Mouse (Mus musculus): ENCODE measurements around the gene Tspan8. TPM values are rescaled to one million over a fixed set of nuclear protein-coding genes. Genes with fewer than 3 reads are reported as not detected.

Gene Tspan8
- polyA plus RNA-seq, 1 experiment from 2014 or later: 1.5 TPM

DNA sequence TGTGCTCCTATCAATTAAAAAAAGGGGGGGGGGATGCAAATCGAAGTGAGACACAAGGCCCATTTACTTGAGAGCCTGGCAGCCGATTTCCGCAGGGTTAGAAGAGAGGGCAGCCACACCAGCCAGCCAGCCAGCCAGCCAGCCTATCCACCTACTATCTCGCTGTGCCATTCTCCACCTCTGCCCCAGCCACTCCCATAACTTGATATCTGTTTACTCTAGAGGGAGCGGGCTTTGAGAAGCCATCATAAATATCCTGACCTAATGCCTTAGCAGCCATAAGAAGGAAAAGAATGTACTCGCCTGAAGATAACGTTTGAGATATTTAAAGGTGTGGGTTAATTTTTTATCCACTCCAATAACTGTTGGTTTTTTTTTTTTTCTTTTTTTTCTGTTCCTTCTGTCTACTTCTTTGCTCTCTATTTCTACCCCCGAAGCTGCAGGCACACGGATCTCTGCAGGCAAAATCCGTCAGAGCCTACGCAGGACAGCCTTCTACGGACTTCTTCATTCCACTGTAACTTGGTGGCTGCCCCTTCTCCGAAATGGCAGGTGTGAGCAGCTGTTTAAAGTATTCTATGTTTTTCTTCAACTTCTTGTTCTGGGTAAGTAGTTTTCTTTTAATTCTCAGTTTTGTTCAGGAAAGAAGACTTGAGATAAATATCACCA is 558 bp downstream of the Tspan8 start:
- no peak overlapping the region for H3K4me3 ChIP-seq (ENCODE audit: low read depth, low read length)
- no peak overlapping the region for H3K27ac ChIP-seq (ENCODE audit: low read depth, low read length)
- no peaks in the 10 kb centered on the region for H3K36me3 ChIP-seq (ENCODE audit: control insufficient read depth, insufficient read depth, low read length)
- WGBS: 69% methylated on average over 13 of the region's 13 CpGs
- no peaks in the 10 kb centered on the region for H3K27me3 ChIP-seq (ENCODE audit: control insufficient read depth, insufficient read depth, low read length)
- DNase-seq (ENCODE audit: low spot score) (no peak), ATAC-seq (ENCODE audit: low FRiP score) (no peak)
- H3K4me1 ChIP-seq (replicated peaks; ENCODE audit: control insufficient read depth, insufficient read depth, low read length): no peaks in the 10 kb centered on the region
- no peaks in the 10 kb centered on the region for H3K9me3 ChIP-seq (ENCODE audit: control insufficient read depth, low read length)
- H3K9ac ChIP-seq (ENCODE audit: low read depth, low read length): no peak overlapping the region
- no peak overlapping the region for H3K4me2 ChIP-seq (replicated peaks; ENCODE audit: low read depth, low read length)

DNA sequence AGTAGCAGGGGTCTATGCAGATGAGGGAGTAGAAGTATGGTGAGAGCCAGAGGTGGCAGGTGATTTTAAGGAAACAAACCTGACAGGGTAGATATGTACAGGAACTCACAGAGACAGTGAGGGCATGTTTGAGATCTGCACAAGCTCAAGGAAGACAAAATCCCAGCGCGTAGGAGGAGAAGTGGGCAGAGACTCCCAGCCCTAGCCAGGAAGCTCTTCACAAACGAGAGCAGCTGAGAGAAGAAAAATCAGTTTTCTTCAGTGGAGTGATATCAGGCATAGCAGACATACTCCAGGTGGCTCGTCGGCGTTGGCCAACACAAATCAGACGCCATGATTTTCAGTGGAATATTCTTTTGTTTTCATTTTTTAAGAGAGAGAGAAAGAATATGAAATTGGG is 8.7 kb downstream of the Tspan8 start:
- Histone ChIP-seq H3K4me1 (replicated peaks; ENCODE audit: control insufficient read depth, insufficient read depth, low read length) (no peaks in the 10 kb centered on the region), H3K9me3 (ENCODE audit: control insufficient read depth, low read length) (no peaks in the 10 kb centered on the region), H3K27me3 (ENCODE audit: control insufficient read depth, insufficient read depth, low read length) (no peaks in the 10 kb centered on the region), H3K4me3 (ENCODE audit: low read depth, low read length) (no peak overlapping the region), H3K4me2 (replicated peaks; ENCODE audit: low read depth, low read length) (no peak overlapping the region), H3K9ac (ENCODE audit: low read depth, low read length) (no peak overlapping the region), H3K36me3 (ENCODE audit: control insufficient read depth, insufficient read depth, low read length) (no peaks in the 10 kb centered on the region), H3K27ac (ENCODE audit: low read depth, low read length) (no peak overlapping the region)
- WGBS: 88% methylated on average over 7 of the region's 7 CpGs
- ATAC-seq (ENCODE audit: low FRiP score): no peak
- no peak for DNase-seq (ENCODE audit: low spot score)

DNA sequence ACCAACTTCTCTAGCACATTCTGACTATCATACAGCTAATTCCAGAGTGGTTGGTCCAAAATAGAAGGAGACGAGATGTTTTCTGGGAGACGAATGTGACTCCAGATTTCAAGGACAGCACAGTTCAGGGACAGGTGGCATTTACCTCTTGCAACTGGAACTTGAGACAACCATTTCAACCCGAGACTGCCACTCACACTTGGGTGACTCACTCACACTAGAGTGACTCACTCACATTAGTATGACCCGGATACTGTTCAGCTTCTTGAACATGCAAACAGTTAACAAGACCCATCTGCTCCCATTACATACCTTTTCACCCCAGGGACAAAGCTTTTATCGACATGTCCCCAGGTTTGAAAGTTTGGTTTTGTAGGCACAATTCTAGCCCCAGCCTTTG is 12.2 kb downstream of the Tspan8 start:
- 86% methylated on average over 5 of the region's 5 CpGs for WGBS
- H3K4me3 ChIP-seq (ENCODE audit: low read depth, low read length): no peak overlapping the region
- no peaks in the 10 kb centered on the region for H3K36me3 ChIP-seq (ENCODE audit: control insufficient read depth, insufficient read depth, low read length)
- DNase-seq (ENCODE audit: low spot score) (no peak), ATAC-seq (ENCODE audit: low FRiP score) (no peak)
- H3K4me2 ChIP-seq (replicated peaks; ENCODE audit: low read depth, low read length): no peak overlapping the region
- no peaks in the 10 kb centered on the region for H3K27me3 ChIP-seq (ENCODE audit: control insufficient read depth, insufficient read depth, low read length)
- H3K9me3 ChIP-seq (ENCODE audit: control insufficient read depth, low read length): no peaks in the 10 kb centered on the region
- no peak overlapping the region for H3K9ac ChIP-seq (ENCODE audit: low read depth, low read length)
- H3K27ac ChIP-seq (ENCODE audit: low read depth, low read length): no peak overlapping the region
- no peaks in the 10 kb centered on the region for H3K4me1 ChIP-seq (replicated peaks; ENCODE audit: control insufficient read depth, insufficient read depth, low read length)

DNA sequence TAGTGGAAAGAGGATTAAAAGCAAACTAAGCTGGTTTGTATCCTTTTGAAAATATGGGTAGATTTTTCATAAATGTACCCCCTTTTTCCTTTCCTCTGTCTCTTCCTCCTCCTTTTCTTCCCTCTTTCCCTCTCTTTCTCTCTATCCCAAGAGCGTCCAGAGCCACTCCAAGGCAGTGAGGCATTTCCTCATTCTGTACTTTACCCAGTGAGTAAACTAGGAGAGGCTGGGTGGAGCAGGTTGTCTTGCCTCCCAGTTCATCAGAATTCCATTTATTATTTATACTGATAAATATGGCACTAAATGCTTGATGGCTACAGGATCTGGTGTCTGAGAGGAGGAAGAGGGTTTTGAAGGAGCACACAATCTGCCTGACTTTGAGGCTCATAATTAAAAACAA is 13.1 kb downstream of the Tspan8 start:
- Histone ChIP-seq H3K27me3 (ENCODE audit: control insufficient read depth, insufficient read depth, low read length) (no peaks in the 10 kb centered on the region), H3K9ac (ENCODE audit: low read depth, low read length) (no peak overlapping the region), H3K36me3 (ENCODE audit: control insufficient read depth, insufficient read depth, low read length) (no peaks in the 10 kb centered on the region), H3K4me3 (ENCODE audit: low read depth, low read length) (no peak overlapping the region), H3K27ac (ENCODE audit: low read depth, low read length) (no peak overlapping the region), H3K4me1 (replicated peaks; ENCODE audit: control insufficient read depth, insufficient read depth, low read length) (no peaks in the 10 kb centered on the region), H3K9me3 (ENCODE audit: control insufficient read depth, low read length) (no peaks in the 10 kb centered on the region), H3K4me2 (replicated peaks; ENCODE audit: low read depth, low read length) (no peak overlapping the region)
- ATAC-seq (ENCODE audit: low FRiP score): no peak
- 83% methylated on average over 1 of the region's 1 CpGs for WGBS
- DNase-seq (ENCODE audit: low spot score): no peak

DNA sequence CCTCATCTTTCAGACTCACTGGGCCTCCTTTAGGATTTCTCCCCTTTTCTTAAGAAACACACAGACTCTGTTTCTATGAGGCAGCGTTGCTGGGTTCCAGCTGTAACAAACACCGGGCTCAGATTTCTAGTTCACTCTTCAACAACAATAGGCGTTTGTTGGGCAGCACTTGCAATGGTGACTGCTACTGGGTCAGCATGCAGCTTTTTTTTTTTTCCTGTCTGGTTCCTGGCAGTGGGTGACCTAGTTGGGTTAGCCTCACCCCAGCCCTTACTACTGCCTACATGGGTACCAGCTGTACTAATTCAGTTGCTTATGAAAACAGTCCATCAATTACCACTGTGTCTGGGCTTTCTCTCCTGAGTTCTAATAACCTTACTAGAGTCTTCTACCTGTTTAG is 14.1 kb downstream of the Tspan8 start:
- Histone ChIP-seq H3K4me1 (replicated peaks; ENCODE audit: control insufficient read depth, insufficient read depth, low read length) (no peaks in the 10 kb centered on the region), H3K9me3 (ENCODE audit: control insufficient read depth, low read length) (no peaks in the 10 kb centered on the region), H3K4me3 (ENCODE audit: low read depth, low read length) (no peak overlapping the region), H3K4me2 (replicated peaks; ENCODE audit: low read depth, low read length) (no peak overlapping the region), H3K27ac (ENCODE audit: low read depth, low read length) (no peak overlapping the region), H3K36me3 (ENCODE audit: control insufficient read depth, insufficient read depth, low read length) (no peaks in the 10 kb centered on the region), H3K27me3 (ENCODE audit: control insufficient read depth, insufficient read depth, low read length) (no peaks in the 10 kb centered on the region), H3K9ac (ENCODE audit: low read depth, low read length) (no peak overlapping the region)
- DNase-seq (ENCODE audit: low spot score): no peak
- no peak for ATAC-seq (ENCODE audit: low FRiP score)
- 66% methylated on average over 3 of the region's 3 CpGs for WGBS

DNA sequence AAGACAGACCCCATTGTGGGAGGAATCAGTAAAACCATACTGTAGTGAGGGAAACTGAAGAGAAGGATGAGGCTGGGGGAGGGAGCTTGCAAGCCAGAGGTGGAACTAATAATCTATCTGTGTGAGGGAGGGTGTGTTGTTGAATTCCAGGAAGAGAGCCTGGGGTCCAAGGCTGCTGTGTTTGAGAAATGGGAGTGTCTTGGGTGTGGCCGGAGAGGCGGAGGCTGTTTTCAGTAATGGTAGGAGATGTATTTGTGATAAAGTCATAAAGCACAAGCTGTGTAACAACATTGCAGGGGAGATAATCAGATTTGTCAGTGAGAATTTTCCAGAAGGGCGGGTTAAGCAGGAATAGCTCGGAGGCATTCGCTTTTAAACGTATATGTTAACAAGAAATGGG is 17.4 kb downstream of the Tspan8 start:
- WGBS: 85% methylated on average over 6 of the region's 6 CpGs
- no peaks in the 10 kb centered on the region for H3K4me1 ChIP-seq (replicated peaks; ENCODE audit: control insufficient read depth, insufficient read depth, low read length)

DNA sequence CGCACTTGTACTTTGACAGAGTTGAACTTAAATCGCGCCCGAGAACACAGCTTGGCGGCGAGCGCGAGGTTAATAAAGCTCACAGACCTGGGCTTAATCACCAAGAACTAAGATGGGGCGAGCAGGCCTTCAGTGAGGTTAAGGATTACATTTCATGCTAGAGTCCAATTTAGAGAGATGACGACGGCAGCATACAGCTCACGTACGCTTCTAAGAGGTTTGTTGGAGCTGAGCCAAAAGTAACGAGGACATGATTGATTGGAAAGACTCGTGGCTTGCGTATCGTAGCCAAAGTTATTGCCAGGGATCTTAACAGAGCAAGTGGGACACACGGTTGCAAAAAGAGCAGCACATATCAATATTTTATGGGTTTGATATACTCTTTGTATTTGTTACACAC is 30.3 kb downstream of the Tspan8 start:
- Histone ChIP-seq H3K27me3 (ENCODE audit: control insufficient read depth, insufficient read depth, low read length) (no peaks in the 10 kb centered on the region), H3K4me2 (replicated peaks; ENCODE audit: low read depth, low read length) (no peak overlapping the region), H3K27ac (ENCODE audit: low read depth, low read length) (no peak overlapping the region), H3K9ac (ENCODE audit: low read depth, low read length) (no peak overlapping the region), H3K4me3 (ENCODE audit: low read depth, low read length) (no peak overlapping the region), H3K36me3 (ENCODE audit: control insufficient read depth, insufficient read depth, low read length) (no peaks in the 10 kb centered on the region), H3K4me1 (replicated peaks; ENCODE audit: control insufficient read depth, insufficient read depth, low read length) (no peaks in the 10 kb centered on the region), H3K9me3 (ENCODE audit: control insufficient read depth, low read length) (no peaks in the 10 kb centered on the region)
- DNase-seq (ENCODE audit: low spot score): peak; percentile 37
- WGBS: 73% methylated on average over 18 of the region's 18 CpGs
- ATAC-seq (ENCODE audit: low FRiP score): no peak

More for the DNA sequence above, 17.4 kb downstream of the Tspan8 start:
- H3K4me2 ChIP-seq (replicated peaks; ENCODE audit: low read depth, low read length): no peak overlapping the region
- H3K27ac ChIP-seq (ENCODE audit: low read depth, low read length): no peak overlapping the region
- H3K27me3 ChIP-seq (ENCODE audit: control insufficient read depth, insufficient read depth, low read length): no peaks in the 10 kb centered on the region
- no peaks in the 10 kb centered on the region for H3K36me3 ChIP-seq (ENCODE audit: control insufficient read depth, insufficient read depth, low read length)
- DNase-seq (ENCODE audit: low spot score) (no peak), ATAC-seq (ENCODE audit: low FRiP score) (no peak)
- no peak overlapping the region for H3K9ac ChIP-seq (ENCODE audit: low read depth, low read length)
- H3K4me3 ChIP-seq (ENCODE audit: low read depth, low read length): no peak overlapping the region
- H3K9me3 ChIP-seq (ENCODE audit: control insufficient read depth, low read length): no peaks in the 10 kb centered on the region

DNA sequence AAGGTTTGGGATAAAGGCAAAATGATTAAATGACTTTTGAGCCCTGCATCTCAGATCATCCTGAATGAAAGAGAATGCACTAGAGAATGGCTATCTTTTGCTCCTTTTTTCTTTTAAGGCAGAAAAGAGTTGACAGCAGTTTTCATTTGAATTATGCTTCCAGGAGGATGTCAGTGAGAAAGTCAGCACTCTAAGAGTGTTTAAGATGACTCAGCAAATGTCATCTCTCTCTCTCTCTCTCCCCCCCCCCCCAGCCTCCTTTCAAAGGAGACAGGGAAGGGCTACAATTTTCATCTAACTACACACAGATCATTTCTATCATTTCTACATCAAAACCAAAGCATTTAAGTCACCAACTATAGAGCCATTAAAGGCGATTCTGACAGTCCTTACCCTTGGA is 31.9 kb downstream of the Tspan8 start:
- WGBS: 95% methylated on average over 1 of the region's 1 CpGs
- Histone ChIP-seq H3K27me3 (ENCODE audit: control insufficient read depth, insufficient read depth, low read length) (no peaks in the 10 kb centered on the region), H3K4me3 (ENCODE audit: low read depth, low read length) (no peak overlapping the region), H3K9ac (ENCODE audit: low read depth, low read length) (no peak overlapping the region), H3K27ac (ENCODE audit: low read depth, low read length) (no peak overlapping the region), H3K4me1 (replicated peaks; ENCODE audit: control insufficient read depth, insufficient read depth, low read length) (no peaks in the 10 kb centered on the region), H3K36me3 (ENCODE audit: control insufficient read depth, insufficient read depth, low read length) (no peaks in the 10 kb centered on the region), H3K4me2 (replicated peaks; ENCODE audit: low read depth, low read length) (no peak overlapping the region), H3K9me3 (ENCODE audit: control insufficient read depth, low read length) (no peaks in the 10 kb centered on the region)
- no peak for DNase-seq (ENCODE audit: low spot score)
- ATAC-seq (ENCODE audit: low FRiP score): no peak

DNA sequence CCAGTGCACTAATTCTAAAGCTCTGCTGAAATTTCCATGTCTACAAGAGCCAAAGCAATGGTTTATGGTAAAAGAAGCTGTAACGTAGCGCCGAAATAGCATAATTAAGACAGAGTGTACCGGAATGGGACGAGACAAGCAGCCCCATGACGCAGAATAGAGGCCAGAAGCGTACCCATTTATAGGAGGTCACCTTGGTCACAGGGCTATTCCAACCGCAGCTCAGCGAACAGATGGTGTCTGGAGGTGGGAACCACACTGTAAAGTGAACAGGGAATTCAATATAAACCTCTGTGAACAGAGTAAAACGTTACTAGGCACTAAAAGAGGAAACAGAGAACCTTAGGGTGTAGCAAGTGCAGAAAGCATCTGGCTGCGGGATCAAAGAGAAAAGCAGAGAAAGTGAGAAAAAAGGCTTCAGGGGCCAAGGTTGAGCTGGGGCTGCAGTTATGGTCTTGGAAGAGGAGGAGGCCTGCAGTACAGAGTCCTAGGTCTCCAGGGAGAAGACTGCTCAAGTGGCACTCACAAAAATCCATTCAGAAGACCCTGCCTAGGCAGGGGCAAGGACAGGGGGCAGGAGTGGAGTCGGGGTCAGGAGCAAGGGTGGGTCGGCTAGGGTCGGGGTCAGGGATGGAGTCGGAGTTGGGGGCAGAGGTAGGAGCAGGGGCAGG is 43.7 kb downstream of the Tspan8 start:
- Histone ChIP-seq H3K36me3 (ENCODE audit: control insufficient read depth, insufficient read depth, low read length) (no peaks in the 10 kb centered on the region), H3K27me3 (ENCODE audit: control insufficient read depth, insufficient read depth, low read length) (no peaks in the 10 kb centered on the region), H3K4me3 (ENCODE audit: low read depth, low read length) (no peak overlapping the region), H3K4me2 (replicated peaks; ENCODE audit: low read depth, low read length) (no peak overlapping the region), H3K4me1 (replicated peaks; ENCODE audit: control insufficient read depth, insufficient read depth, low read length) (no peaks in the 10 kb centered on the region), H3K9me3 (ENCODE audit: control insufficient read depth, low read length) (no peaks in the 10 kb centered on the region), H3K27ac (ENCODE audit: low read depth, low read length) (no peak overlapping the region), H3K9ac (ENCODE audit: low read depth, low read length) (no peak overlapping the region)
- ATAC-seq (ENCODE audit: low FRiP score): no peak
- WGBS: 80% methylated on average over 13 of the region's 15 CpGs
- no peak for DNase-seq (ENCODE audit: low spot score)

All from hindbrain, embryonic 11.5 days (tissue).